Mouse (Mus musculus) mouse embryonic stem cell (cell line): Measurements from ENCODE around the gene Krt32.

Experiments used
- in situ Hi-C, 2 experiments: fragments of 300-500 bp; cut with MboI; formaldehyde crosslinking; loops; 1 replicate in 1 of 2; 3 replicates in 1 of 2; pipeline ENCODE4 v1.14.3; 2019 to 2020; ENCODE audit warnings: low sequenced_read_pairs in 2 of 2, low pct_unique_long_range_greater_than_20kb in 1 of 2, mixed read lengths in 1 of 2; ENCODE audit not compliant: unreplicated experiment in 1 of 2

Krt32 gene

DNA sequence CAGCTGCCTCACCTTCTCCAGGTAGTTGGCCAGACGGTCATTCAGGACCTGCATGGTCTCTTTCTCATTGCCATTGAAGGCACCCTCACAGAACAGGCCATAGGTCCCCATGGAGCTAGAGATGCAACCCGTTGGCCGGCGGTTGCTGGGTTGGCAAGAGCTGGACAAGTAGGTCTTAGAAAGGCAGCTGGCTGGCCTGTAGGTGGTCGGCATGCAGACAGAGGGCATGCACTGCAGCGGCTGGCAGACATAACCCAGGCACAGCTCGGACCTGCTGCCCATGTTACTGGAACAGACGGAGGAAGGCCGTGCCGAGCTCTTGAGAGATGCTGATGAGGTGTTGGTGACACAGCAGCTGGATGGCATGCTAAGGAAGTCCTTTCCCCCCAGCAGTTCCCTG is at the start of gene Krt32:
Gene Krt32 (minus strand): TSS at position 366 of the 400 bp plus-strand sequence.
- in situ Hi-C loops, result no loop called here

DNA sequence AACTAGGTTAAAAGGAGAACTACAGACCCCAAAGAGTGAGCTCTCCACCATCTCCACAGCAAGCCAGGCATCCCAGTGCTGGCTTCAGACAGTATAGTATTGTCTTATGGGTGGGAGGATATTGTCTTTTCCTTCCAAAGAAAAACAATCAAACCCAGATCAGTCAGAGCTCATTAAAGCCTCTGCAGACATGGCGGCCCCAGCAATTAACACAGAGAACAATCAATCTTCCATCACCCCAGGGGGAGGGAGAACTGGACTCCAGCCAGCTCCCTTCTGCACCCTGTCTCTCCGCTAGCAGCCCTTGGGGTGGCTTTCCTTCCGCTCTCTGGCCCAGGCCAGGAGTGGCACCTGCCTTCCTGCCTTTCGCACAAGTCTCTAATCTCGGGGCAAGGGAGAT is 49.7 kb upstream of the Krt32 start:
- in situ Hi-C loops, result no loop called here

DNA sequence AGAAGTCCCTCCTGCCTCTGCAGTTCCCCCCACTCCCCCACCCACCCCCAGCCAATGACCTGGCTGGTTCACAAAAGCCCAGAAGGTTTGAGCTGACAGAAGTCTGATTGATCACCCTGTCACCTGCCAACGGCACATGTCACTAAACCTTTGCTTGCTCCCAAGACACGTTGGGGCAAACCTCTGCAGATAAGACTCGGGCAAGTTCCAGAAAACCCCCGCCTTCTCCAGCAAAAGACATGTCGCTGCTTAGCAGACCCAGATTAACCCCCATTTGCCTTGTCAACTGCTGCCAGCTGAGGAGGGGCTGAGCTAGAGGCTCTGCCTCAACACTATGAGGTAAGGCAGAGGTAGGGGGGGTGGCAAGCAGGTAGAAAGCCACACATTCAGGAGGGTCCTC is 48.5 kb upstream of the Krt32 start:
- in situ Hi-C loops, result no loop called here

DNA sequence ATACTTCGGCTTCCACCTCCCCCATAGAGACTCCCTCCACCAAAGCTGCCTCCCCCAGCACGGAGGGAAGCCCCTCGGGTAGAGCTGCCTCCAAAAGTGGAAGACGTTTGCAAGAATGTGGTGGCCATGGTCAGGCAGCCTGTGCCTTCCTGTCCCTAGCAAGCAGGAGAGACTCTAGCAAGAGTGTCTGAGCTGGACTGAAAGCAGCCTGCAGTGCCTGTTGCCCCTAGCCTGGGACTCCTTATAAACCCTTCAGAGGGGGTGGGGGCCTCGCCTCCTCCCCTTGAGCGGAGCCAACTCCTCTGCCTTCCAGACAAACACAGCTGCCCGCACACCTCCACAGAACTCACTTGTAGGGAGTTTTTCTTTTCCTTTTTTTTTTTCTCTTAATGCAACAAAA is 47.7 kb upstream of the Krt32 start, which contains the start of gene Krt15:
Gene Krt15 (minus strand): TSS at position 198 of the 400 bp plus-strand sequence.
- in situ Hi-C loops, result no loop called here

DNA sequence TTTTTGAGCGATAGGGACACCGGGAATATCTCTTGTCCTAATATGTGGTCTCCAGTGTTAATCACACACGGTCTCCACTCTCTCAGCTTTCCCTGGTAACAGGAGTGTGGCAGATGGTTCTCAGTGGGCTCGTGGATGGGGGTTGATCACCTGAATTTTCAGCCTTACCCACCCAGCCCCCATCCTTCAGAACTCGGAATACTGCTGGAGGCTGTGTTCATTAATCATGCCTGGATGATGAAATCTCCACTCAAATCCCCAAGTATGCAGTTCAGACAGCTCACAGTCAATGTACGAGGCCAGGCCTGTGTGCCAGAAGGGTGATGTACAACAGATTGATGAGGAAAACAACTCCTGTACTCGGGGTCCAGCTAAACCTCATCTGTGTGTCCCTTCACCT is 36.9 kb upstream of the Krt32 start:
- in situ Hi-C loops, result no loop called here

DNA sequence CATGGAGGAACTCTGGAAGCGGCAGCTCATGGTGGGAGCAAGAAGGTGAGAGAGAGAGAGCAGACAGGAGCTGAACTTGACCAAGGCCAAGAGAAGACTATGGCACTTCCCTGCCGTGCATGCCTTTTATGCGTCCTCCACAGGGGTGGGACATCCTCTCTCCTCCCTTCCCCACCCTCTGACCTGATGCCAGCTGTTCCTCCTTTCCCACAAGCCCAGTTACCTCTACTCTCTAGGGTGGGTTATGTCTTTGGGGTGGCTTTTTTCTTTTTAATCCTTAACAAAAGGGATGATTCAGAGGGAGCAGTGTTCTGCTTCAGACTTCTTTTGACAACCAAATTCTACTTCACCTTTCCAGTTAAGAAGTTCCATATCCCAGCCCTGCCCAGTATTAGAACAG is 33.4 kb upstream of the Krt32 start, which contains the start of gene Krt13:
Gene Krt13 (minus strand): TSS at position 101 of the 400 bp plus-strand sequence.
- in situ Hi-C loops, result no loop called here

DNA sequence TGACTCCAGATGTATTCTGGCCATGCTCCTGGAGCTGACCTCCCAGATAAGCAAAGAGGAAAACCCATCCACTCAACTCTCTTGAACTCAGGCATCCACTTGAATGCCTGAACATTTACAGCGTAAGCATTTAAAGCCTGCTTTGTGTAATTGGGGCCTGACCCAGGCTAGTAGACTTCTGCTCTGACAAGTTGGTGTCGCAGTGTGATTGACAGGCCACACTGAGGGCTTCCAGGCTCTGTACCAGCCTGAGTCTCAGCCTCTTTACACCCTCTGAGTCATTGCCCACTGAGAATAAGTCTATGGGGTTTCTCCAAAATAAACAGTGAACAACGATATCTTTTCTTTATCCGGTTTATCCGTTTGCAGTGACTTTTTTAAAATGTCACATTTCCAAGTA is 32.3 kb upstream of the Krt32 start:
- in situ Hi-C loops, result no loop called here

DNA sequence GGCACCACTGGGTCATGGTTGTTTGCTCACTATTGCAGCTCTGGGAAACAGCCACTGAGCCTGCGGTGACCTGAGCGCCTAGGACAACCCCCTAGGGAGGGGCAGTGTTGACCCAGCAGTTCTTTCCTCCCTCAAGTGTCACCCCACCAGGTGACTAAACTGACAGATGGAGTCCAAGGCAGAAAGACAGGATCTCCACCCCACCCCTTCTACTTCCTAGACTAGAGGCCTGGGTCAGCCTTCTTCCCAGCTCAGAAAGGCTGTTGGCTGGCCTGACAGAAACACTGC is 25.7 kb upstream of the Krt32 start:
- in situ Hi-C loops, result no loop called here

DNA sequence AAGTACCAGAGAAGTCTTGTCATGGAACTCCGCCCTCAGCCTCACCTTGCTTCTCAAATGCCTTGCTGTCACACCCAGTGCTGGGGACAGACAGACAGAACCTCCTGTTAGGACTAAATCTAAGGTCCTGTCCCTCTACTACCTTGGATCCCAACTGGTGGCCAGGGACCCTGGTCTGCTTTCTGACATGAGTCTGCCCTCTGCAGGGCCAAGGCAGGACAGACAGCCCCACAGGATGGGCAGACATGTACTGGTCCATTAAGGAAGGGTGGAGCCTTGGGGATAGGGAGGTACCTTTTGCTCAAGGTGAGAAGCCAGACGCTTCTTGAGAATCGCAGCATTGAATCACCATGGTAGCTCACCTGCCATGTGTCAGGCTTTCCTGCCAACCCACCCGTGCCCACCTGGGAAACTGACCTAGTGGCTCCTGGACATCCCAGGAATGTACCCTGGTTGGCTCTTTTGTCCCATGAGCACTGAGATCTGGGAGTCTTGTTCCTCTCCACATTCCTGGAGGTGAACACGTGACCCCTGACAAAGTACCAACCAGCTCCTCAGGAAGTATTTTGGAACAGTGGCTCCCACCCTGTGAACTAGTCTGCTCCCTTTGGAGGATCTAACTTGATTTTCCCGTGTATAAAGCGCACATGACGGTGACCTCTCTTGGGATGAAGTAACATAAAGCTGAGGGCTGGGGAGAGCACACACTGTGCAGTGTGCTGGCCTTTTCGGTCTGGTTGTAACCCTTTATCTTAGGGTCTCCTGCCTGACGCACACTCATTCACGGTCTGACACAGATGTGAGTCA is 25.1 kb upstream of the Krt32 start:
- in situ Hi-C loops, result no loop called here

DNA sequence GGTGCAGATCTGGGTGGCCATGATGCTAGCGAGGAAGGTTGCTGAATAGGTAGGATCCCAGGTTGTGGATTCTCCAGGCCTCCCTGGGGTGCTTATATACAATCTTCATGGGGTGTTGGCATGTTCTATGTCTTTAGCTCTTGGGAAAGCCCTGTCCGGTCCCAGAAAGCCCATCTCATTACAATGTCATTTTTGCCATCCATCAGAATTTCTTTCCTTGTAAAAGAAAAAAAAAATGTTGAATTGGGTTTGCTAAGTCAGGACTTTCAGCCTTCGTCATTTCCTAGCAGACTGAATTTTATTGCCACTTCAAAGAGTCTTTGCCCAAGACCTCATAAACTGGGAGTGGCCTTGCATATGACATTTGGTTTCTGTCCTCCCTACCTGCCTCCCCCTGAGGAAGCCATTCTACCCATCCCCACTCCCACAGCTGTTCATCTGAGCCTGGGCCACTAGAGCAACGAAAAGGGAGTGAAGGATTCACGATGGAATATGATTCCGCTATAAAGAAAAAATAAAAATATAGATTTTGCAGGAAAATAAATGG is 17.6 kb upstream of the Krt32 start, which contains the start of gene Krt36:
Gene Krt36 (minus strand): TSS at position 51 of the 547 bp plus-strand sequence.
- in situ Hi-C loops, result no loop called here

DNA sequence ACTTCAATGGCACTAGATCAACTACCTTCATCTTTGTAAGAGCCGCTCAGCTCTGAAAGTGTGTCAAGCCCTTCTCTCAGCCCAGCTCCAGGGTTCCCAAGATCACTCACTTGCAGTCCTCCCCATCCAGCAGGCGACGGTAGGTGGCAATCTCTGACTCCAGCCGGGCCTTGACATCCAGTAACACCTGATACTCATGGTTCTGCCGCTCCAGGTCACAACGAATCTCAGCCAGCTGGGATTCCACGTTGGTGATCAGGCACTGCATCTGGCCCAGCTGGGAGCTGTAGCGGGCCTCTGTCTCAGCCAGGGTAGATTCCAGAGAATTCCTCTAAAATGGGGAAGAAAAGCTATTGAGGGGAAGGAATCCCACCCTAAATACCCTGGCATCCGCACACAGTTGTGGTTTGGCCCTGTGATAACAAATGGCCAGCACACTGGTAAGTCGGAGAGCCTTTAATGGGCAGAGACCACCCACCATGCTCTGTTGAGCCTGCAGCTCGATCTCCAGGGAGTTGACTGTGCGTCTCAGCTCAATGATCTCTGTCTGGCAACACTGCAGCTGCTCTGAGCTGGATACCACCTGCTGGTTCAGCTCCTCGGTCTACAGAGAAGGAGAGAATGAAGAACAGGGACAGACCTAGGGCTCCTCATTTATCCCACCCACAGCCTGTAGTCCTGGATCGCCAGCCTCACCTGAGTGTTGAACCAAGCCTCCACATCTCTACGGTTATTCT is 14.8 kb upstream of the Krt32 start:
- in situ Hi-C loops, result no loop called here

DNA sequence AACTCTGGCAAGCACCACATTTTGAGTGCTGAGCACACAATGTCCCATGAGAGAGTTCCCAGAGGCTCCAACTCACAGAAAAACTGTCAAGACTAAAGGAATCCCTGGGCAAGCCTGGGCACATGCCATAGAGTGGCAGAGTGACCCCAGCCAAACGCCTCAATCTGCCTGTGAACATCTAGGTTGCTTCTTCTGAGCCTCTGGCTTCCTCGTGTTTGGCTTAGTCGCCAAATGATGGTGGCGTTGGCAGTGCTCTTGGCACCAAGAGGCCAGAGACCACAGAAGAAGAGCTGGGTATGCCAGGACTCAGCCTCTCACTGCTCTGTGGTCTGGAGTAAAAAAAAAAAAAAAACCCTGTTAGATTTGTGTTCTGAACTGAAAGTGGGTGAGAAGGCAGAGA is 12.4 kb upstream of the Krt32 start:
- in situ Hi-C loops, result no loop called here

DNA sequence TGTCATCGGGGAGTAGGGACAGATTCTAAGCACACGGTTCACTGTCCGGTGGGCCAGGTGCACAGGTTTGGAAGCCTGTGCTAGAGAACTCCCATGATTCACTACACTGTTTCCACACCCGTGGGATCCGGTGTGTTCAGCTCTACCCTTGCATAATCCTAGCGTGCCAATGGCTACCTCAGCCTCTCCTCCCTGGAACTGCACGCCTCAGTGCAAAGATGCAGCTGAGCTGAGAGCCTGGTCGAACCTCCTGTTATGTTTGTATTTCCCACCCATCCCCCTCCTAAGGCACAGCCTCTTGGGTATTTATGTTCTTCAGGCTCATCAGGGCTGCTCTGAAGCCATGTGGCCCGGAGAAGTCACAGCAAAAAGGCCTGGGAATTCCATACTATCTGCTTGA is 9.8 kb upstream of the Krt32 start:
- in situ Hi-C loops, result no loop called here

DNA sequence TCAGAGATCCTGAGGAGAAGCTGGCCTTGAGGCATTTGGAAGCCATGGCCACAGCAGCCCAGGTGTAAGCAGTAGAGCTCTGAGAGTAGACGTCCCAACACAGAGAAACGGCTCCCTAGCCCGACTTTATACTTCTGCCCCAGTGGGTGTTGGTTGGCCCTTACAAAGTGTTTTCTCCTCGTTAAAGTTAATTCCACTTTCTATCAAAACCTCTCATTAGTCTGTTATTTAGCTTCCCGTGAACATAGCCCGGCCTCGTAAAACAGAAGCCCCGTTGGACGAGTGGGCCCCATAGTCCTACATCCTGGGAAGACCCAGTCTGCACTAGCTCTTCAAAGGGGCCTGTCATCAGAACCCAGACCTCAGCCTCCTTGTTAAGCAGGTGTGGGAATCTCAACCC is 8.1 kb upstream of the Krt32 start, which contains the start of gene Krt35:
Gene Krt35 (minus strand): TSS at position 101 of the 400 bp plus-strand sequence.
- in situ Hi-C loops, result no loop called here

DNA sequence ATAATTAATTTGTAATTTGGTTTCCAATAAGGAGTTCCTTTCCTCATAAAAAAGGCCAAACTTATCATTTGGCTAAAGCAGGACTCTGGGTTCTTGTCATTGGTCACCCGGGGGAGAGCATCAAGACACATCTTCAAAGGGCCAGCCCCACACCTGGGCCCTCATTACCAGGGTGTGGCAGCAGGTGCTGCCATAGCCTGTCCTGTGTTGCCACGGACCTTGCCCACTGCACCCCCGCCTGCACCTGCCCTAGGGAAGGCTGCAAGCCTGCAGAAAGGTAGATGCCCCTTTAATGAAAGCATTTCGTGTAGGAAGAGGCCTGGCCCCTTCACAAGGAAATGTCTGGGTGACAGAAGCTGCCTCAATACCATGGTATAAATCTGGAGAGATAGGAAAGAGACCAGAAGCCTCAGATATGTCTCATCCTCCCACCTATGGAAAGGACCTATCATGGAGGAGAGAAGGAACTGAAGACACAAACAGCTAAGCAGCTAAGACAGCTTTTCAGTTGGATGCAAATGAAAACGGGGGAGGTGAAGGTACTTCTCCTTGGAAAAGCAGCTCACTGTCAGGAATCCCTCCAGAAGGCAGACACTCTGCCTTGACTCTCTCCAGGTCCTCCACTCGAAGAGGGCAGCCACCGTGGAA is 476 bp upstream of the Krt32 start:
- in situ Hi-C loops, result no loop called here

DNA sequence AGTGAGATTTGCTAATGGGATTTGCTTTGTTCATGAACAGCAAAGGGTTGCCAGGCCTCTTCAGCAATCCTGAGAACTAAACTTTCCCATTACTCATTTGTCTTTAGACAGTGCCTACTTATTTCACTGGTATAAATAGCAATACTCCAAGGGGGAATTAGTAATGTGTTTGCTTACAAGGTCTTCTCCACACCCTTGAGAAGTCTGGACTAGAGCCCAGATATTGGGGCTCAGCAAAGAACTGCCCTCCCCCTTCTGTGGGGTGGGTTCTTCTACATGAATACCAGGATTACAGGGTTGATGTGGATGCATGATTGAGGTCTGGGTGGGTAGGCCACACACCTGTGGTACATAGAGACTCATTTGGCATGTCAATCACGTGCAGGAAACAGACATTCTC is 14.2 kb downstream of the Krt32 start:
- in situ Hi-C loops, result no loop called here

DNA sequence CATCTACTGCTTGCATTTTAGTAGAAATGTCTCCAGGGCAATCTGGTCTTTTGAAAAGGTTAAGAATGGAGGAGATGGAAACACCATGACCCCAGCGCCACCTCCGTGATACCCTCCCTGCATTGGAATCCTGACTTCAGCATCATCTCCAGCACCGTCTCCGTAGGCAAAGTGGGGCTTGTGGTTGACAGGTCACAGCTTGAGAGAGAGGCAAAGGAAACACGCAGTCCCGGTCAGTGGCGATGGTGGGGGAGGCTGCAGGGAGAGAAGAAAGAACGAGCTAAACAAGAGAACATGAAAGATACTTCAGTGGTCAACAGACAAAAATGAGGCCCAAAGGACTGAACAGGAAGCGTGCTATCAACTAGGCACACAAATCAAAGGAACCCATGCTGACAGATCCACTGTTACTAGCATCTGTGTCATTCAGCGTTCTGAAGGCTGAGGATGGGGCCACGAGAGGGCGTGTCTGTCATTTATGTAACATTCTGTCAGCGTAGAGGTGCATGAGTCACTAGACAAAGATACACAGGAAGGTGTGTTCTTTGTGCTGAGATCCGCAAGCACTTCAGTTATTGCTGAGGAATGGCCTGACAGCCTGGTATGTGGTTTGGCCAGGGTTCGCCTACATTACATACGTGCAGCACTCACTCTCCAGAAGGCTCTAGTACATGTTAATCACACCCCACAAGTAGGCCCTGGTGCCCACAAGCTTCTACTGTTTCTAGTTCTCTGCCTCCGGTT is 20.6 kb downstream of the Krt32 start:
- in situ Hi-C loops, result loop anchor here in 1 of 2 experiments (10.0 kb wide), 1 partner anchor 227 kb away; no protein-coding TSS in a partner anchor

DNA sequence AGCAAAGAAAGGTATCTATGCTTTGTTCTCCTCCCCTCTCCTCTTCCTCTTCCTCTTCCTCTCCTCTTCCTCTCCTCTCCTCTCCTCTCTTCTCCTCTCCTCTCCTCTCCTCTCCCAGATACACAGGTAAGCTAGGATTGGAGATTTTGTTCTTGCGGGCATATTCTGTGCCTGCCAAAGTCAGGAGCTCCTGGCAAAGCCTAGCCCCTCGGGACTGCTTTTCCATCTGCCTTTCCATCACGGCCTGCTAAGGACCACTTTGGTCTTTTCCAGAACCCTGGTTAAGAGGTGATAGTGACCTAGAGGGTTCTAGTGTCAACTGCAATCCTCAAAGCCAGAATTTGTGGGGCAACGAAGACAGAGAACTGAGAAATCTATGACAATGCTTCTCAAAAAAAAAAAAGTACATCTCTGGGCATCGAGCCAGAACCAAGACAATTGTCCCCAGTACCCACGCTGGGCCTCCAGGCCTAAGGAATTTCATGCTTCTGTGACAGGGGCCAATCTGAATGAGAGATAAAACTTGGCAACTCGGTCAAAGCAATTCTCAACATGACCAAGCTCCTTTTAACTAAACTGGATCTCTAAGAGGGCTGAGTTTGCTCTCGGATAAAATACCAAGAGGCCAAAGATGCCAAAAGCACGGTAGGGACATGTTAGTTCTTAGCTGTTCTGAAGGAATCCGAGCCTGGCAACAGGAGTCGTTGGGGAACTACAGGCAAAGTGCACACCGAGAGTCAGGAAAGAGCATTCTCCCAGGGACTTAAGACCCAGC is 21.6 kb downstream of the Krt32 start:
- in situ Hi-C loops, result loop anchor here in 1 of 2 experiments (10.0 kb wide), 1 partner anchor 228 kb away; no protein-coding TSS in a partner anchor
